Mouse (Mus musculus): Measurements from ENCODE around the gene Dusp18. TPM values are rescaled to one million over a fixed set of nuclear protein-coding genes. Genes with fewer than 3 reads are reported as not detected.
A peak's percentile ranks its signal among the peaks of the same experiment; 100 is the strongest.

Dusp18 gene
- polyA plus RNA-seq, 1 experiment from 2014 or later, result 0.95 TPM

- no peak overlapping the region for H3K9ac ChIP-seq
- H3K4me2 ChIP-seq, result no peak overlapping the region
- H3K27ac ChIP-seq, result no peak overlapping the region
- ATAC-seq, result no peak
- no peaks in the 10 kb centered on the region; the same call in 1 of the 2 replicates for H3K9me3 ChIP-seq (replicated peaks)
- H3K4me1 ChIP-seq, result peaks cover 13% of the 10 kb centered on the region
- 81% methylated on average over 4 of the region's 4 CpGs for WGBS (ENCODE audit: insufficient replicate concordance)
- H3K27me3 ChIP-seq (replicated peaks), result peaks cover 45% of the 10 kb centered on the region
- H3K4me3 ChIP-seq, result no peak overlapping the region
- H3K36me3 ChIP-seq, result no peaks in the 10 kb centered on the region
These were observed 35.3 kb upstream of the Dusp18 start for GRCm38 (mm10) chr11:3859778-3860177.

- Histone ChIP-seq H3K4me2 (no peak overlapping the region), H3K9ac (no peak overlapping the region), H3K27ac (no peak overlapping the region), H3K4me3 (no peak overlapping the region), H3K36me3 (no peaks in the 10 kb centered on the region), H3K27me3 (replicated peaks) (peaks cover 49% of the 10 kb centered on the region), H3K9me3 (replicated peaks) (no peaks in the 10 kb centered on the region), H3K4me1 (peaks cover 13% of the 10 kb centered on the region)
- ATAC-seq, result no peak
- 63% methylated on average over 4 of the region's 4 CpGs for WGBS (ENCODE audit: insufficient replicate concordance)
These were observed 34.7 kb upstream of the Dusp18 start for GRCm38 (mm10) chr11:3860361-3860760.

- peak overlapping the region; percentile 84 for H3K4me2 ChIP-seq
- peaks cover 13% of the 10 kb centered on the region for H3K4me1 ChIP-seq
- ATAC-seq, result no peak
- no peaks in the 10 kb centered on the region for H3K9me3 ChIP-seq (replicated peaks)
- no peak overlapping the region for H3K9ac ChIP-seq
- peak overlapping the region; percentile 54; the same call in 1 of the 2 replicates for H3K4me3 ChIP-seq
- peaks cover 64% of the 10 kb centered on the region for H3K27me3 ChIP-seq (replicated peaks)
- WGBS (ENCODE audit: insufficient replicate concordance), result 58% methylated on average over 19 of the region's 19 CpGs
- H3K36me3 ChIP-seq, result no peaks in the 10 kb centered on the region
- no peak overlapping the region for H3K27ac ChIP-seq
These were observed 32.2 kb upstream of the Dusp18 start for GRCm38 (mm10) chr11:3862661-3863453.

GRCm38 (mm10) chr11:3863454-3864112, 31.5 kb upstream of the Dusp18 start, which contains the start of gene Osbp2:
Gene Osbp2 (minus strand): TSS chr11:3863903.
- peak within 1 kb of the TSS; percentile 31 for H3K9ac ChIP-seq

GRCm38 (mm10) chr11:3864343-3864742, 30.7 kb upstream of the Dusp18 start:
- Histone ChIP-seq H3K27ac (no peak overlapping the region), H3K9me3 (replicated peaks) (no peaks in the 10 kb centered on the region), H3K4me1 (peaks cover 13% of the 10 kb centered on the region), H3K4me3 (peak overlapping the region; percentile 54; the same call in 1 of the 2 replicates), H3K36me3 (no peaks in the 10 kb centered on the region), H3K27me3 (replicated peaks) (peaks cover 63% of the 10 kb centered on the region), H3K4me2 (peak overlapping the region; percentile 84), H3K9ac (no peak overlapping the region)
- ATAC-seq, result no peak
- WGBS (ENCODE audit: insufficient replicate concordance), result 35% methylated on average over 6 of the region's 6 CpGs

More at GRCm38 (mm10) chr11:3863454-3864112, 31.5 kb upstream of the Dusp18 start, which contains the start of gene Osbp2:
- H3K9me3 ChIP-seq (replicated peaks), result no peaks in the 10 kb centered on the region
- ATAC-seq, result peak; percentile 96
- 3% methylated on average over 57 of the region's 58 CpGs for WGBS (ENCODE audit: insufficient replicate concordance)
- peak within 1 kb of the TSS; percentile 54 for H3K4me3 ChIP-seq
- peak within 1 kb of the TSS; percentile 84 for H3K4me2 ChIP-seq
- no peaks in the 10 kb centered on the region for H3K36me3 ChIP-seq
- no peak within 1 kb of the TSS for H3K27ac ChIP-seq
- peaks cover 64% of the 10 kb centered on the region for H3K27me3 ChIP-seq (replicated peaks)
- H3K4me1 ChIP-seq, result peaks cover 13% of the 10 kb centered on the region

- Histone ChIP-seq H3K27ac (no peak overlapping the region), H3K27me3 (replicated peaks) (0 out of 2 replicates have a peak, but pooled peaks cover 8% of the 10 kb centered on the region), H3K4me2 (no peak overlapping the region), H3K4me3 (no peak overlapping the region), H3K9me3 (replicated peaks) (no peaks in the 10 kb centered on the region), H3K4me1 (no peaks in the 10 kb centered on the region), H3K9ac (no peak overlapping the region), H3K36me3 (no peaks in the 10 kb centered on the region)
- ATAC-seq, result no peak
- 60% methylated on average over 6 of the region's 6 CpGs for WGBS (ENCODE audit: insufficient replicate concordance)
These were observed 18.6 kb upstream of the Dusp18 start for GRCm38 (mm10) chr11:3876419-3876818.

GRCm38 (mm10) chr11:3878660-3879059, 16.4 kb upstream of the Dusp18 start:
- Histone ChIP-seq H3K9me3 (replicated peaks) (no peaks in the 10 kb centered on the region), H3K4me1 (no peaks in the 10 kb centered on the region), H3K27ac (no peak overlapping the region), H3K36me3 (no peaks in the 10 kb centered on the region), H3K4me2 (no peak overlapping the region), H3K27me3 (replicated peaks) (peaks cover 27% of the 10 kb centered on the region; the same call in 1 of the 2 replicates), H3K9ac (no peak overlapping the region), H3K4me3 (no peak overlapping the region)
- 66% methylated on average over 7 of the region's 7 CpGs for WGBS (ENCODE audit: insufficient replicate concordance)
- no peak for ATAC-seq

GRCm38 (mm10) chr11:3879836-3880235, 15.2 kb upstream of the Dusp18 start:
- Histone ChIP-seq H3K27me3 (replicated peaks) (peaks cover 30% of the 10 kb centered on the region; the same call in 1 of the 2 replicates), H3K9ac (no peak overlapping the region), H3K27ac (no peak overlapping the region), H3K4me2 (no peak overlapping the region), H3K4me3 (no peak overlapping the region), H3K36me3 (no peaks in the 10 kb centered on the region), H3K4me1 (peaks cover under 1% of the 10 kb centered on the region; the same call in 1 of the 2 replicates), H3K9me3 (replicated peaks) (no peaks in the 10 kb centered on the region)
- ATAC-seq, result 0 out of 2 replicates have a peak, but pooled peaks have one; percentile 47
- 31% methylated on average over 2 of the region's 2 CpGs for WGBS (ENCODE audit: insufficient replicate concordance)

GRCm38 (mm10) chr11:3883711-3884110, 11.3 kb upstream of the Dusp18 start:
- no peak overlapping the region for H3K4me3 ChIP-seq
- no peak overlapping the region for H3K9ac ChIP-seq
- no peak overlapping the region for H3K4me2 ChIP-seq
- no peaks in the 10 kb centered on the region for H3K36me3 ChIP-seq
- WGBS (ENCODE audit: insufficient replicate concordance), result 70% methylated on average over 3 of the region's 3 CpGs
- no peak for ATAC-seq
- H3K9me3 ChIP-seq (replicated peaks), result no peaks in the 10 kb centered on the region
- no peak overlapping the region for H3K27ac ChIP-seq
- H3K27me3 ChIP-seq (replicated peaks), result peaks cover 28% of the 10 kb centered on the region; the same call in 1 of the 2 replicates
- H3K4me1 ChIP-seq, result peaks cover 22% of the 10 kb centered on the region

GRCm38 (mm10) chr11:3887331-3887730, 7.7 kb upstream of the Dusp18 start:
- 46% methylated on average over 5 of the region's 5 CpGs for WGBS (ENCODE audit: insufficient replicate concordance)
- Histone ChIP-seq H3K36me3 (no peaks in the 10 kb centered on the region), H3K9me3 (replicated peaks) (no peaks in the 10 kb centered on the region), H3K27me3 (replicated peaks) (peaks cover 26% of the 10 kb centered on the region; the same call in 1 of the 2 replicates), H3K9ac (no peak overlapping the region), H3K4me2 (0 out of 2 replicates have a peak overlapping the region, but pooled peaks have one; percentile 8), H3K4me1 (peaks cover 22% of the 10 kb centered on the region), H3K4me3 (no peak overlapping the region), H3K27ac (no peak overlapping the region)
- ATAC-seq, result peak; percentile 90

- 59% methylated on average over 6 of the region's 6 CpGs for WGBS (ENCODE audit: insufficient replicate concordance)
- H3K4me2 ChIP-seq, result peak overlapping the region; percentile 86; the same call in 1 of the 2 replicates
- peaks cover 9% of the 10 kb centered on the region; the same call in 1 of the 2 replicates for H3K27me3 ChIP-seq (replicated peaks)
- H3K36me3 ChIP-seq, result no peaks in the 10 kb centered on the region
- no peak overlapping the region for H3K9ac ChIP-seq
- ATAC-seq, result no peak
- H3K4me3 ChIP-seq, result no peak overlapping the region
- peaks cover 15% of the 10 kb centered on the region for H3K4me1 ChIP-seq
- H3K9me3 ChIP-seq (replicated peaks), result no peaks in the 10 kb centered on the region
- no peak overlapping the region for H3K27ac ChIP-seq
These were observed 1.1 kb upstream of the Dusp18 start for GRCm38 (mm10) chr11:3893970-3894369.

- 6% methylated on average over 10 of the region's 10 CpGs for WGBS (ENCODE audit: insufficient replicate concordance)
- 0 out of 2 replicates have a peak, but pooled peaks have one; percentile 2 for ATAC-seq
- peaks cover 15% of the 10 kb centered on the region for H3K4me1 ChIP-seq
- peaks cover 5% of the 10 kb centered on the region; the same call in 1 of the 2 replicates for H3K27me3 ChIP-seq (replicated peaks)
- H3K9me3 ChIP-seq (replicated peaks), result no peaks in the 10 kb centered on the region
- H3K9ac ChIP-seq, result peak overlapping the region; percentile 63
- peak overlapping the region; percentile 86 for H3K4me2 ChIP-seq
- H3K4me3 ChIP-seq, result peak overlapping the region; percentile 61
- H3K36me3 ChIP-seq, result no peaks in the 10 kb centered on the region
- H3K27ac ChIP-seq, result no peak overlapping the region
These were observed 418 bp downstream of the Dusp18 start for GRCm38 (mm10) chr11:3895458-3895857.

All from liver, embryonic 12.5 days (tissue).